Mouse (Mus musculus) liver, embryonic 12.5 days (tissue): ENCODE measurements at regions not wholly inside any gene's neighbourhood (a gene's known extent, or its start where the extent isn't known, plus 50 kb on each side); places are given as distances from the start of the nearest gene placed in this dataset.

Experiments
- ATAC-seq: fragments of 200-750 bp; cut with Nextera tagmentation; 2 replicates; pipeline ENCODE4 v1.8.0; 2017; ENCODE audit warnings: moderate number of reproducible peaks, mild to moderate bottlenecking, moderate library complexity
- H3K27ac ChIP-seq: fragments of 300-500 bp; sonication (generic); 2 replicates; pipeline ENCODE4 v1.5.1; 2016; ENCODE audit warnings: mild to moderate bottlenecking
- H3K27me3 ChIP-seq: fragments of 300-500 bp; sonication (generic); replicated peaks from 2 replicates; pipeline ENCODE4 v1.6.1; 2016; ENCODE audit warnings: mild to moderate bottlenecking, moderate library complexity
- H3K36me3 ChIP-seq: fragments of 300-500 bp; sonication (generic); 2 replicates; pipeline ENCODE4 v1.6.1; 2016; ENCODE audit warnings: mild to moderate bottlenecking, moderate library complexity
- H3K4me1 ChIP-seq: fragments of 300-500 bp; sonication (generic); 2 replicates; pipeline ENCODE4 v1.6.1; 2016
- H3K4me2 ChIP-seq: fragments of 300-500 bp; sonication (generic); 2 replicates; pipeline ENCODE4 v1.6.1; 2016; ENCODE audit warnings: mild to moderate bottlenecking, moderate library complexity
- H3K4me3 ChIP-seq: fragments of 300-500 bp; sonication (generic); 2 replicates; pipeline ENCODE4 v1.5.1; 2016; ENCODE audit warnings: mild to moderate bottlenecking, moderate library complexity
- H3K9ac ChIP-seq: fragments of 300-500 bp; sonication (generic); 2 replicates; pipeline ENCODE4 v1.6.1; 2016; ENCODE audit warnings: mild to moderate bottlenecking, moderate library complexity
- H3K9me3 ChIP-seq: fragments of 300-500 bp; sonication (generic); replicated peaks from 2 replicates; pipeline ENCODE4 v1.6.1; 2016; ENCODE audit warnings: mild to moderate bottlenecking, moderate library complexity
- WGBS: fragments of 180-500 bp; shearing (Covaris S2); methylation state at CpG from one replicate; pipeline ENCODE4 v1.1.7; 2016; ENCODE audit not compliant: insufficient replicate concordance; 5-methylcytosine and 5-hydroxymethylcytosine counted together

DNA sequence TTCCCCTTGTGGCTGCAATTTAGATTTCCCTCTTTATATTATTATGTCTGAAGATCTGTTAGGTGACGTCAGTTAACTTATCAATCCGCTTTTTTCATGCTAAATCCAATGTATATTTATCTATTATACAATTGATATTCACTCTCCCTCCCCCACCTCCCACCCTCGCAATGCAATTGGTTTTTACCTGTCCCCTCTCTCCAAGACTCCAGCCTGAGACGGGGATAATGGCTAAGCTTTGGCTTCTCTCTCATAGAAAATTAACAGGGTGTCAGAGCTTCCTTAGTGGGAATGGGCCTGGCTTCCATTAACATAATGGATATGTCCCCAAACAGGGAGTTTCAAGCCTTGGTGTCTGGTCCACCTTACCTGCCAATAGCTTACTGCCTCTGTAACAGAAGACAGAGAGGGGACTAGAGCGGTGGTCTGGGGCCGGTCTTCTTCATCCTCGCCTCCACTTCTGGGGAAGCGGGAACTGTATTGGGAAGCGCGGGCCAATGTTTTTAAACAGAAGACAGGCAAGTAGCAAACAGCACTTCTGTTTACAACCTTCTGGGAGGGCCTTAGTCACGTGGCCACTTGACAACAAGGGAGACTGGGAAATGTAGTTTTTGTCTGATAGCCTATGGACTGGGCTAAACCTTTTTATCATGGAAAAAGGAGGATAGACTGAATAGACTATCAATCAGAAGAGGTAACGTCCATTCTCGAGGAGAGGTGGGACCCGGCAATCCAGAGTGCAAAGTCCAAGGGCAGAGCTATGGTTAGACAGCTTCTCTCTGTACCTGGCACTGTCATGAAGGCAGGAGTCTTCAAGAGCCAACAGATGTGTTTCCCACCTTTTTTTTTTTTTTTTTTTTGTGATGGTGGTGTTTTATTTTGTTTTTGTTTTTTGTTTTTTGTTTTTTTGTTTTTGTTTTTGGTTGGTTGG lies 312.1 kb downstream of the Zfp706 start:
- no peaks in the 10 kb centered on the region for H3K36me3 ChIP-seq
- H3K9ac ChIP-seq, result peak overlapping the region; percentile 64
- H3K27ac ChIP-seq, result no peak overlapping the region; the same call in 1 of the 2 replicates
- WGBS, result 30% methylated on average over 14 of the region's 14 CpGs
- peaks cover 22% of the 10 kb centered on the region; the same call in 1 of the 2 replicates for H3K27me3 ChIP-seq
- H3K4me1 ChIP-seq, result peaks cover 7% of the 10 kb centered on the region; the same call in 1 of the 2 replicates
- H3K4me3 ChIP-seq, result peak overlapping the region; percentile 49
- no peaks in the 10 kb centered on the region for H3K9me3 ChIP-seq
- ATAC-seq, result peak; percentile 80
- H3K4me2 ChIP-seq, result peak overlapping the region; percentile 61

DNA sequence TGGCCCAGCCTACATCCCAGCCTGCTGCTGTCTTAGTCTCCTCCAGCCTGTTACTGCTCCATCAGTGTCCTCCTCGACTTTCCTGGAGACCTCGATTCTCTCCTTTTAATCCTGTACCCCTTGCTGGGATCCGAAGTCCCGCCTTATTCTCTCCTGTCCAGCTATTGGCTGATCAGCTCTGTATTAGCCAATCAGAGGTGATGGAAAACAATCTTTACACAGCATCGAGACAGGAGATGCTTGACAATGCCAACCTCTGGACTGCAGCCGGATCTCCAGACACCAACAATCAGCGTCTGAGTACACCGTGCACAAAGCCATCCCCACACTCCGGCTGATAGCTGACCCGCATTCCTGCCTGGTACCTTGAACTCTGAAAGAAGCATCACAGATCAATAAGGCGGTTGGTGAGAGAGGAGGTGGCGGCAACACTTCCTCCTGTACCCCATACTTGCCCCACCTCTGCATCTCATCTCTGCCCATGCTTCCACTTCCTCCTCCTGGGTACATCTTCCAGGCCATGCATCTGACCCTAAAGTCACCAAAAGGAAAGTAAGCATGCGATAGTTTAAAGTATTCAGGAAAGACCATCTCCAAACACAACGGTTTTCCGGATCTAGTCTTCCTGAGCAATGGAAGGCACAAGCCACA lies 316.4 kb downstream of the Zfp706 start:
- WGBS, result 51% methylated on average over 15 of the region's 15 CpGs
- Histone ChIP-seq H3K4me3 (no peak overlapping the region), H3K4me2 (no peak overlapping the region), H3K27ac (no peak overlapping the region), H3K9ac (no peak overlapping the region), H3K9me3 (no peaks in the 10 kb centered on the region), H3K27me3 (peaks cover 35% of the 10 kb centered on the region), H3K4me1 (peaks cover 30% of the 10 kb centered on the region), H3K36me3 (no peaks in the 10 kb centered on the region)
- no peak for ATAC-seq

DNA sequence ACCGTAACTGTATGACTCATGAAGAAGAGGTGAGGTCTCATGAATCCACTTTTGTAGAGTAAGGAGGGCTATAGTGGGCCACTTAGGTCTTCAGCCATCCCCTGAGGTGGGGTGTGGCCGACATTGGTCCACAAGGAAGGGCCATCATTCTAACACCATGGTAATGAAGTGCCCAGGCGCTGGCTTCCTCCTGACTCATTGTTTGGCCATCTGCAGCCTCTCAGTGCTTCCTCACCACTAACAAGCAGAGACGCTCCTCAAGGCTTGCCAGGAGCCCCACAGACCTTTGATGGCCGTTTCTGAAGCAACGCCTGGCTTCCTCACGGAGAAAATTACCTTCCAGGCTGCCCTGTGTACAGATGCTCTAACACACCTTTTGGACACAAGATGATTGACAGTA lies 317.7 kb downstream of the Zfp706 start:
- WGBS, result 71% methylated on average over 7 of the region's 7 CpGs
- Histone ChIP-seq H3K4me3 (no peak overlapping the region), H3K36me3 (no peaks in the 10 kb centered on the region), H3K4me2 (no peak overlapping the region), H3K27ac (no peak overlapping the region), H3K9me3 (no peaks in the 10 kb centered on the region), H3K27me3 (peaks cover 35% of the 10 kb centered on the region), H3K4me1 (peaks cover 34% of the 10 kb centered on the region), H3K9ac (no peak overlapping the region)
- ATAC-seq, result no peak

DNA sequence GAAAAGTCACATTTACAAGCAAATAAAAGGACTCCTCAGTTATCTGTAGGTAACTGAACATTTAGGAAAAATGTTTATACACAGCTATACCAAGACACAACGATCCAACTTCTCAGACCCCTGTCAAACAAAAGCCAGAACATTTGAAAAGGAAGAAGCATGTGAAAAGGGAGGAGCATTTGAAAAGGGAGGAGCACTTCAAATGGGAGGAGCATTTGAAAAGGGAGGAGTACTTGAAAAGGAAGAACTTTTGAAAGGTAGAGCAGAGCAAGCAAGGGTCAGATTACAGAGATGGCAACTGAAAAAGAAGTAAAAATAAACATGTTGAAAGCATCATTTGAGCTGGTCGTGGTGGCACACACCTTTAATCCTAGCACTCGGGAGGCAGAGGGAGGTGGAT lies 318.3 kb downstream of the Zfp706 start:
- 77% methylated on average over 3 of the region's 3 CpGs for WGBS
- H3K4me3 ChIP-seq, result no peak overlapping the region
- no peak for ATAC-seq
- peak overlapping the region; percentile 55 for H3K27ac ChIP-seq
- no peaks in the 10 kb centered on the region for H3K36me3 ChIP-seq
- no peak overlapping the region for H3K9ac ChIP-seq
- H3K27me3 ChIP-seq, result peaks cover 32% of the 10 kb centered on the region
- H3K9me3 ChIP-seq, result no peaks in the 10 kb centered on the region
- peaks cover 37% of the 10 kb centered on the region for H3K4me1 ChIP-seq
- H3K4me2 ChIP-seq, result peak overlapping the region; percentile 71; the same call in 1 of the 2 replicates

DNA sequence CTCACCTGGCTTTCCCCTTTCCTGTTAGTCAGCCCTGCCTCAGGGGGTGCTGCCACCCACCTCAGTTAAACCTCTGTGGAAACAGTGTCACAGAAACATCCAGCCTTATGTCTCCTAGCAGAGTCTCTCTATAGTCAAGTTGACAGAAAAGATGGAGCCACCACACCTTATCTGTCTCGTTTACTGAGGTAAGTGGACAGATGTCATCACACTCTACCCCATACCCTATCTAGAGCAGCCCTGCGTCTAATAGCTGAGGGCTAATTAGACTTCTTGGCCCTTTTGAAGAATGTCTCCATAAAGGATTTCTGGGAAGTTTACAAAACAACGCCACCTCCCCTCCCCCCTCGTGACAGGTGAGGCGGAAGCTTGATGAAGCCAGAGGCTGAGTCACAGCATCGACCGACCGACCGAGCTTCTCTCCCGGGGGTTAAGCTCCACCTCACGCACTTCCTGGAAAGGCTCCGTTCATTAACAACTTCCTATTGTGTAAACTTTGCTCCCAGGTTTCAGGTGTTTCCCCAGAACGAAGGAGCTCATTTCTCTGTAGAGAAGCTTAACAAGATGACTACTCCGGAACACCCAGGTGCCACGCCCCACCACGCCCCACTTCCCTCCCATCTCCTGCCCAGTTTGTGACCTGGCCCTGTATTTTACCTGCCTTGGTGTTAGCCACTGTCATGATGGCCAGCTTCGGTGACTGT lies 319.4 kb downstream of the Zfp706 start:
- H3K9ac ChIP-seq, result peak overlapping the region; percentile 46; the same call in 1 of the 2 replicates
- peak; percentile 75 for ATAC-seq
- peak overlapping the region; percentile 43 for H3K4me3 ChIP-seq
- peak overlapping the region; percentile 71 for H3K4me2 ChIP-seq
- peak overlapping the region; percentile 55; the same call in 1 of the 2 replicates for H3K27ac ChIP-seq
- peaks cover 30% of the 10 kb centered on the region for H3K27me3 ChIP-seq
- H3K9me3 ChIP-seq, result no peaks in the 10 kb centered on the region
- H3K4me1 ChIP-seq, result peaks cover 37% of the 10 kb centered on the region
- 6% methylated on average over 17 of the region's 17 CpGs for WGBS
- no peaks in the 10 kb centered on the region for H3K36me3 ChIP-seq

DNA sequence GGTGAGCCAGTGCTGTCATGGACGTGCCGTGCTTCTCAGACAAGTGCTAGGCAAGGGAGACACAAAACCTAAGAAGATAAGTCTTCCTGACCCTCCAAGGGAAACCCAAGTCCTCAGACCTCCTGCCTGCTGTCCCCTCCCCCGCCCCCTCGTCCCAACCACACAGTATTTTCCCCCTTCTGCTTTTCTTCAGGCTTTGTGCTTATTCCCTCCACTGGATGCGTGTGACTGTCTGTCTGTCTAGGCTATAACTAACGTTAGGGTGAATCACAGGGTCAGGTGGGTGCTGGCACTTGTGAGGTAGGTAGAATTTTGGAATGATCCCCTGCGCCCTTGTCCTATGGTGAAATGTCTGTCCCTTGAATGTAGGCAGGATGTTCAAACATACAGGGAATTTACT lies 322.9 kb downstream of the Zfp706 start:
- Histone ChIP-seq H3K27me3 (peaks cover 9% of the 10 kb centered on the region; the same call in 1 of the 2 replicates), H3K4me2 (no peak overlapping the region), H3K27ac (no peak overlapping the region), H3K4me1 (peaks cover 27% of the 10 kb centered on the region), H3K4me3 (no peak overlapping the region), H3K9ac (no peak overlapping the region), H3K9me3 (no peaks in the 10 kb centered on the region), H3K36me3 (no peaks in the 10 kb centered on the region)
- 45% methylated on average over 7 of the region's 7 CpGs for WGBS
- ATAC-seq, result no peak

DNA sequence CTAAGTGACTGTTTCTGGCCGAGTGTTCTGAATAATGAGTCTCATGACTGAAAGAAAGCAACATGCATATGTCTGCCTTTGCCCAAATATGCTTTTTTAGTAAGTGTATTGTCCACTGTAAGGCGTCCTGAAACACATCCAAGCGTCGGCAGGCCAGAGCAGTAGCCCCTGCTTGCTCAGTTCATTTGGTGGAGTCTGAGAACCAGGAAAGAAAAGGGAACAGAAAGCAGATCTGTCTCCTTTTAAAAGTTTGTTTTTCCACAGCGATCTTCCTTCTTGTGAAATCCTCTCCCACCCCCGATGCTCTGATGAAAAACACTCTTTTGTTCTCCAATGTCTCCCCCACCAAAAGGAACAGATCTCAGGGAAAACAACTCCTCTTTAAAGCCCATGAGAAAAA lies 324.7 kb downstream of the Zfp706 start:
- Histone ChIP-seq H3K4me3 (no peak overlapping the region), H3K4me2 (no peak overlapping the region), H3K9ac (no peak overlapping the region), H3K27ac (no peak overlapping the region), H3K27me3 (peaks cover 9% of the 10 kb centered on the region; the same call in 1 of the 2 replicates), H3K4me1 (peaks cover 10% of the 10 kb centered on the region), H3K9me3 (no peaks in the 10 kb centered on the region), H3K36me3 (no peaks in the 10 kb centered on the region)
- no peak for ATAC-seq
- 62% methylated on average over 6 of the region's 6 CpGs for WGBS

DNA sequence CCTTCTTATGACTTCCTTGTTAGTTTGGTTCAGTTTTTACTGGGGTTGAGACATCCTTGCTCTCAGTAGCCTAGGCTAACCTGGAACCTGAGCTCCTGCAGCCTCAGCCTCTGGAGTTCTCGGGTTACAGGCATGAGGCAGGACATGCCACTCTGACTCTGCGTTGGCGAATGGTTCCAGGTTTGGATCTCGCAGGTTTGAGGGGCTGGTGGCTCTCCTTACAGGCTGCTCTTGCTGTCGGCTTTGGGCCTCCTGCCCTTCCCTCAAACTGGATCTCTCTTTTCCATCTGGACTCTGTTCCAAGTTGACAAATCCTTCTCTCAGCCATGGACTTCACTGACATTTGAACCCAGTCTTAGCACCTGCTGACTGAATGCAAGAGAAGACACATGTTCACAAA lies 325.4 kb downstream of the Zfp706 start:
- Histone ChIP-seq H3K4me1 (peaks cover 7% of the 10 kb centered on the region), H3K27me3 (peaks cover 9% of the 10 kb centered on the region; the same call in 1 of the 2 replicates), H3K36me3 (no peaks in the 10 kb centered on the region), H3K9ac (no peak overlapping the region), H3K9me3 (no peaks in the 10 kb centered on the region), H3K27ac (no peak overlapping the region), H3K4me3 (no peak overlapping the region), H3K4me2 (no peak overlapping the region)
- 67% methylated on average over 5 of the region's 5 CpGs for WGBS
- ATAC-seq, result no peak

DNA sequence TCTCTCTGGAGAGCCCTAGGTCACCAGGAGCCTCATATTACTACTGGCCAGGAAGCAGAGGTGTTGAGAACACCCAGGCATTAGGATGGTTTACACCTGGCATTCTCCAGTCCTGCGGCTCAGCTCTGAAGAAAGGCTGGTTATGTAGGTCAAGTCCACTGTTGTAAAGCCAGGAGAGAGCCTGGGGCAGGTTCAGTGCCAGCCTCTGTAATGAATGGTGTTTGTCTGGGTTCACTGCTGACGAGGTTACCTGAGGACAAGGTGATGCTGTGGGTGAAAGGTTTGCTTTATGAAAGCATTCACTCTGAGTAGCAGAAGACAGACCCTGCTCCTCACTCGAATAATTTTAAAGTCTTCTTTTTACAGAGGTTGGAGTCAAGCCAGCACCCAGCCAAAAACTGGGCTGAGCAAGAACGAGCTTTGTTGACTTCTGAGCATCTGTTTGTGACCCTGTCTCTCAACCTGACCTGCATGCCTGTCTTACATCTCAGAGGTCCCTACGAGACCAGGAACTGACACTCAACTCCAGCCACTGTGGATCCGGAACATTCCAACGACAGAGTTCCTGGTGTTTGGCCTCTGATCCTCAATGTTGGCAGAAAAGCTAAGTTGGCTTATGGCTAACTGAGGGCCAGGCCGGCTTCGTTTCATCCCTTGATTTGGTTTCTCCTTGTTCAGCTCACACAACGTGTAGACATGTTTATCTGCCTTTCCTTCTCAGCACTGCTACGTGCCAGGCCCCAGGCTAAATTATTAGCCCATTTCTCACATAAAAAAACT lies 327.0 kb downstream of the Zfp706 start:
- H3K4me1 ChIP-seq, result peaks cover 7% of the 10 kb centered on the region
- no peaks in the 10 kb centered on the region for H3K36me3 ChIP-seq
- no peak overlapping the region for H3K4me2 ChIP-seq
- no peak overlapping the region for H3K9ac ChIP-seq
- H3K9me3 ChIP-seq, result no peaks in the 10 kb centered on the region
- no peak for ATAC-seq
- no peak overlapping the region for H3K27ac ChIP-seq
- 74% methylated on average over 11 of the region's 11 CpGs for WGBS
- peaks cover 4% of the 10 kb centered on the region; the same call in 1 of the 2 replicates for H3K27me3 ChIP-seq
- no peak overlapping the region for H3K4me3 ChIP-seq

DNA sequence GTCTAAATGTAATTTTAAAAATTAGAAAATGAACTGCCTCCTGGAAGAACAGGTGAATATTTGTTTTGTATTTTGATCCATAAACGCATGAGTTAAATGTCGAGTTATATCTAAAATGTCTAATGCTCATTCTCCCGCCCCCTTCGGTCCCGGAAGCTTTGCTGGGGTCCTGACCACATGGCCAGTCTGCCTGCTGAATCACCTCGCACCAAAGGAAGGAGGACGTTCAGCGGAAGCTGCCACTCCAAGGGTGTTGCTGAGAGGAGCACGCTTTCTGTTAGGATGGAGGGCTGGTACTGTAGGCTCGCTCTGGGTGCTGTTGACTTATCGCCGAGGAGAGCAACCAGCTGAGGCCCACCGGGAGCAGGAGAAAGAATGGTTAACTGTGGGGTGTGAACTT lies 328.0 kb downstream of the Zfp706 start:
- H3K4me2 ChIP-seq, result no peak overlapping the region
- H3K4me1 ChIP-seq, result peaks cover under 1% of the 10 kb centered on the region; the same call in 1 of the 2 replicates
- H3K9me3 ChIP-seq, result no peaks in the 10 kb centered on the region
- H3K27me3 ChIP-seq, result peaks cover 4% of the 10 kb centered on the region; the same call in 1 of the 2 replicates
- no peak overlapping the region for H3K4me3 ChIP-seq
- no peaks in the 10 kb centered on the region for H3K36me3 ChIP-seq
- WGBS, result 67% methylated on average over 13 of the region's 13 CpGs
- ATAC-seq, result no peak
- H3K9ac ChIP-seq, result no peak overlapping the region
- H3K27ac ChIP-seq, result no peak overlapping the region

DNA sequence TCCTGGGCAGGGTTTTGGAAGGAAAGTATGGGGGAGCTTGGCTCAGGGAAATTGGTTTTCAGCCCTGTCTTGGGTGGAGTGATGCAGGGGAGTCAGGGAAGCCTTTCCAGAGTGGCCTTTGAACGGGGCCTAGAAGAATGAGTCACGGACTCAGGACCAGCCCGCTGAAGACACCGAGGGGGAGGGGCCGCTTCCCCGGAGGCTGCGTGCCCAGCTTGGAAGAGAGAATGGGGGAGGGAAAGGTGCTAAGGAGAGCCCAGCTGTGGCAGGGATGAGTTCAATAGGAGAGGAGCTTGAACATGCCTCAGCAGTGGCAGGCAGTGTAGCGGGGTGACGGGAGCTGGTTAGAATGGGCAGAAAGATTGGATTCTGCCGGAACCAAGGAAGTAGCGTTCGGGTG lies 337.8 kb downstream of the Zfp706 start:
- Histone ChIP-seq H3K4me1 (peaks cover 3% of the 10 kb centered on the region; the same call in 1 of the 2 replicates), H3K9ac (no peak overlapping the region), H3K4me3 (no peak overlapping the region), H3K27me3 (no peaks in the 10 kb centered on the region), H3K27ac (no peak overlapping the region), H3K9me3 (no peaks in the 10 kb centered on the region), H3K4me2 (no peak overlapping the region), H3K36me3 (no peaks in the 10 kb centered on the region)
- ATAC-seq, result 0 out of 2 replicates have a peak, but pooled peaks have one; percentile 13
- 39% methylated on average over 12 of the region's 12 CpGs for WGBS
